Mouse (Mus musculus) cerebellum, adult 2 months (tissue): Measurements from ENCODE around the gene Msh3. TPM values are rescaled to one million over a fixed set of nuclear protein-coding genes. Genes with fewer than 3 reads are reported as not detected.

ENCODE experiments used
- DNase-seq, 2 experiments: peaks; one replicate each; pipeline ENCODE4 v3.0.0; 2021
- H3K27ac ChIP-seq: fragments of 200-500 bp; 2 replicates; pipeline ENCODE4 v1.5.1; 2012; ENCODE audit warnings: low read length, control low read depth, inconsistent platforms; ENCODE audit not compliant: insufficient read depth
- H3K27me3 ChIP-seq: fragments of 200-500 bp; 2 replicates; pipeline ENCODE4 v1.6.1; 2012; ENCODE audit warnings: inconsistent platforms, mild to moderate bottlenecking, low read length, moderate library complexity; ENCODE audit not compliant: control insufficient read depth, insufficient read depth
- H3K4me1 ChIP-seq: fragments of 200-500 bp; 2 replicates; pipeline ENCODE4 v1.6.1; 2011; ENCODE audit warnings: low read length; ENCODE audit not compliant: control insufficient read depth, insufficient read depth
- H3K4me3 ChIP-seq: fragments of 200-500 bp; replicated peaks from 2 replicates; pipeline ENCODE3; 2011; ENCODE audit warnings: mild to moderate bottlenecking, low read depth, low read length, control low read depth; ENCODE audit not compliant: insufficient read depth
- CTCF ChIP-seq: fragments of 200-500 bp; IDR thresholded peaks from 2 replicates; pipeline ENCODE4 v1.5.1; 2011; ENCODE audit warnings: low read depth, mild to moderate bottlenecking, control low read depth, low read length, moderate library complexity, borderline replicate concordance; ENCODE audit not compliant: insufficient read depth
- POLR2A ChIP-seq: fragments of 200-500 bp; IDR thresholded peaks from 2 replicates; pipeline ENCODE4 v1.6.1; 2011; ENCODE audit warnings: low read length, control low read depth, borderline replicate concordance; ENCODE audit not compliant: insufficient read depth
- WGBS: fragments of 180-500 bp; shearing (Covaris S2); methylation state at CpG from one replicate; pipeline ENCODE4 v1.1.7; 2018; 5-methylcytosine and 5-hydroxymethylcytosine counted together
- polyA plus RNA-seq: library from polyadenylated mRNA; depleted of rRNA; stranded (reverse); fragments of >200 nt; gene quantifications from 2 replicates; pipeline ENCODE4 v1.2.3, GENCODE M21; 2012

Gene Msh3
- polyA plus RNA-seq, 1 experiment, result 25.1 TPM

- peaks cover 3% of the 10 kb centered on the region; the same call in 1 of the 2 replicates for H3K4me1 ChIP-seq
- no peaks in the 10 kb centered on the region for H3K27me3 ChIP-seq
- no peak for DNase-seq
- H3K27ac ChIP-seq, result no peak overlapping the region
- 59% methylated on average over 4 of the region's 4 CpGs for WGBS
- TF ChIP-seq CTCF (no peak), POLR2A (no peak)
- no peak overlapping the region for H3K4me3 ChIP-seq
Observed at GRCm38 (mm10) chr13:92241426-92241825, 113.4 kb downstream of the Msh3 start.

GRCm38 (mm10) chr13:92237887-92238286 lies 116.9 kb downstream of the Msh3 start:
- H3K27ac ChIP-seq, result no peak overlapping the region
- no peaks in the 10 kb centered on the region for H3K27me3 ChIP-seq
- DNase-seq, result no peak
- WGBS, result 69% methylated on average over 3 of the region's 3 CpGs
- H3K4me3 ChIP-seq, result no peak overlapping the region
- H3K4me1 ChIP-seq, result peaks cover 3% of the 10 kb centered on the region; the same call in 1 of the 2 replicates
- TF ChIP-seq POLR2A, result no peak
- TF ChIP-seq CTCF, result no peak

DNA sequence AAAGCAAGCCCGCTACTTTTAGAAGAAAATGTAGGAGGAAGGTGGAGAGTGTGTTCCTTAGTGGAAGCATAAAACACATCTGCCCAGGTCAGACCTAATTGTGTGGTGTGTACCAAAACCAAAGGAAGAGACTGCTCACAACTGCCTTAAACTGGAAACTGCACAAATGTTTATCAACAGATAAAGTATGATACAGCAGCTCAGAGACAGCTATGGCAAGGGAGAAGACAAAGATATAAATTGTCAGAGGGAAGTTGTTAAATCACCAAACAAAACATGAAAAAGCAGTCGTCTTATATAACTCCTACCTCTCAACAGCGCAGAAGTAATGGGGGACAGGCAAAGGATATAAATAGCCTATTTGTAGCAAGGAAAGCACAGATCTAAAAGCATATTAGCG lies 117.8 kb downstream of the Msh3 start:
- no peaks in the 10 kb centered on the region for H3K27me3 ChIP-seq
- 99% methylated on average over 4 of the region's 4 CpGs for WGBS
- TF ChIP-seq POLR2A (no peak), CTCF (no peak)
- H3K4me1 ChIP-seq, result peaks cover 3% of the 10 kb centered on the region; the same call in 1 of the 2 replicates
- DNase-seq, result no peak
- no peak overlapping the region for H3K27ac ChIP-seq
- H3K4me3 ChIP-seq, result no peak overlapping the region

DNA sequence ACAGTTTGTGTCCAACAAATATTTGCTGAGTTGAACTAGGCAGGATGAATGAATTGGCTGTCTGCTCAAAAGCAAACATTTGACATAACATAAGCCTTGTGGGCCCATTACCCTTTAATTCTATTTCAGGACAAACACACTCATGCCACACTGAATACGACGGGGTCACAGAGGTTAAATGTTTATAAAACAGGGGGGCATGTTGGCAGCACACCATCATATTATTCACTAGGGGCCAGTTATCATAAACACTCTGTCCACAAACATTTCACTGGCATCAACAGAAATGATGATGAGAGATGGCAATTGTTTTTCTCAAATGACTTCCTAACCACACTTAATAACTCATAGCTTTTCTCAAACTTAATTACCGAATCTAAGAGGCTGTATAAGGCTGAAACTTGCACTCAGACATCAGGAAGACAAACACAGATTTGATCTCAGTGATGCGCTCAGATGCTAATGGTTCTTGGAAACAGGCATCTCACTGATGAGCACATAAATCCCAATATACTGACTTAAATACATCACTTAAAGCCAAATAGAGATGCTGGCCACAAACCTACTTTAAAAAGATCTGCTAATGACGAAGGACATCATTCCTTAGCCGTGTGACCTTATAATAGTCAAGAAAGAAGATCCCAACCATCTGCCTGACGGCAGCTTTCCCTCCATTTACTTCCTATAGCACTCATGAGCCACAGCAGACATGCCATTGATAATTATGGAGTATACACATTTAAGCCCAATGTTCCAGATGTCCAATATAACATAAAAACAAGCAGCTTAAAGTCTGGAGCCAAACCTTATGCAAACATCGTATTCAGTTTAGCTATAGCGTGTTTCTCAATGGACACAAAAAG lies 122.5 kb downstream of the Msh3 start:
- no peaks in the 10 kb centered on the region; the same call in 1 of the 2 replicates for H3K4me1 ChIP-seq
- no peak overlapping the region for H3K27ac ChIP-seq
- no peak for DNase-seq
- WGBS, result 91% methylated on average over 9 of the region's 9 CpGs
- no peaks in the 10 kb centered on the region for H3K27me3 ChIP-seq
- H3K4me3 ChIP-seq, result no peak overlapping the region
- TF ChIP-seq POLR2A (no peak), CTCF (no peak)

DNA sequence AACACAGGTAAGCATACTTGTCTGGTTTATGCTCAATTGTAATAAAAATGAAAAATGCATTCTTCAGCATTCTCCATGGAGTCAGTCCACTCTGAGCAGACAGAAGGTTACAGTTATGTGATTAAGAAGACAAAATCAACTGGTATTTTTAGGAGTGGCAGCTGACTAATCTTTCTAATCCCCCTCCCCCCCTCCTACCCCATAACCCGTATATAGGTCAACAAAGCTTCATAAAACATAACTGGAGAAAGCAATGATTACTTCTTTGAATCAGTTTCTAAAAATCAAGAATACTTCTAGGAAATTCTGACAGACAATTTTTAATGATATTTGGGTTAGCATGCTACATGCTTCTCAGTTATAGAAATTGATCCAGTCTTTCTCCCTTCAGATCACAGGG lies 126.8 kb downstream of the Msh3 start:
- no peak overlapping the region for H3K27ac ChIP-seq
- no peak for TF ChIP-seq POLR2A
- no peak for TF ChIP-seq CTCF
- no peak overlapping the region for H3K4me3 ChIP-seq
- no peaks in the 10 kb centered on the region for H3K27me3 ChIP-seq
- H3K4me1 ChIP-seq, result no peaks in the 10 kb centered on the region
- DNase-seq, result no peak
- 74% methylated on average over 1 of the region's 1 CpGs for WGBS

DNA sequence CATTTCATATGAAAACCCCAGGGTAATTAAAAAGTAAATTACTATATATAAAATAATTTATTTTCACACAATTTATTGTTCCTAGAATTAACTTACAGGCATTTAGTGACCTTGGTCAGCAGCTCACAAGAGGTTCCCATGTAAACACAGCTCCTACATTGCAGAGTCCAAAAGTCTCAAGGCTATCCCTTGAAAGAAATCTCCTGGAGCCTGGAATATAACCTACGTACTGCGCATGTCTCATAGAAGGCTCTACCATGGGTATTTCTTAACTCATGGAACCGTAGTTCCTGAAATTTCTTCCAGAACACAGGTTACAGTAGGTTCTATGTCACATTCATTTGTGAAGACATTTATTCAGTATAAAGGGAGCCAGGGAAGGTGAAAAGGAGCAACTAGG lies 131.2 kb downstream of the Msh3 start:
- Histone ChIP-seq H3K27me3 (no peaks in the 10 kb centered on the region), H3K4me3 (no peak overlapping the region), H3K27ac (no peak overlapping the region), H3K4me1 (no peaks in the 10 kb centered on the region)
- no peak for TF ChIP-seq POLR2A
- WGBS, result 98% methylated on average over 3 of the region's 3 CpGs
- DNase-seq, result no peak

DNA sequence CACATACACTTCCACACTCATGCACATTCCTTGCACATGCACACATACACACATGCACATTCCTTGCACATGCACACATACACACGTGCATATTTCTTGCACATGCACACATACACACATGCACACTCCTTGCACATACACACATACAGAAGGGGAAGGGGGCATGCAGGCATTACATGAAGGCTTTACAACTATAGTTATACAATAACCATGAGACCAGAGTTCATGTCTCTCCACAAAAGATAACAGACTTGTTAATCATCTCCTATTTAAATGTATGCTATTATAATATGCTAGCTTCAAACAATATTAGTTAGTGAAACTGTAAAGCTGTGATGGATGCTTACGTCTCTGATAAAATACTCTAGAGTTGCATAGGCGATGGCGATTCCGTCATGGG lies 132.0 kb downstream of the Msh3 start:
- no peak for DNase-seq
- WGBS, result 98% methylated on average over 5 of the region's 5 CpGs

DNA sequence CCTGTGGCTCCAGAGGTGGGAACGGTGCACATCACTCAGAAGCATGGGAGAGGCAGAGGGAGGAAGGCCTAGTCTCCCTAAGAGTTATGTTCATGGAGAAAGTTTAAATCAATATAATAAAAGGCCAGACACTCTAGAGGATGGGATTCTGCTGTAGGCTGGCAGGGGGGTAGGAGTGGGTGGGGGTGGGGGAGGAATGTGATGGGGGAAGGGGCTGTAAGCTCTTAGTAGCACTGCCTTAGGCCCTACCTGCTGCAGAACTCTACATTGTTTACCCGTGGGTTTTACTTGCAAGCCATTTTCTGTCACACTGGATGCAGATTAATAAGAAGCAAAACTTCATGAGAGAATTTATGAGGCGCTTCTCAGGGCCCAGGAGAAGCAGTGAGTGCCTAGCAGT lies 135.0 kb downstream of the Msh3 start:
- 92% methylated on average over 3 of the region's 3 CpGs for WGBS
- no peak overlapping the region for H3K4me3 ChIP-seq
- no peak for DNase-seq
- H3K27me3 ChIP-seq, result no peaks in the 10 kb centered on the region
- H3K4me1 ChIP-seq, result 0 out of 2 replicates have a peak, but pooled peaks cover 3% of the 10 kb centered on the region
- TF ChIP-seq POLR2A (no peak), CTCF (no peak)
- no peak overlapping the region for H3K27ac ChIP-seq

More for the DNA sequence above, 132.0 kb downstream of the Msh3 start:
- Histone ChIP-seq H3K27ac (no peak overlapping the region), H3K4me3 (no peak overlapping the region), H3K27me3 (no peaks in the 10 kb centered on the region), H3K4me1 (no peaks in the 10 kb centered on the region)
- TF ChIP-seq POLR2A, result no peak
- TF ChIP-seq CTCF, result no peak
